Mouse (Mus musculus): ENCODE measurements at regions not wholly inside any gene's neighbourhood (a gene's known extent, or its start where the extent isn't known, plus 50 kb on each side); places are given as distances from the start of the nearest gene placed in this dataset.

GRCm38 (mm10) chr9:63067054-63067406 is 79.3 kb upstream of the Pias1 start:
- H3K4me1 ChIP-seq (replicated peaks; ENCODE audit: control insufficient read depth in 2 of 2, insufficient read depth in 2 of 2, low read length in 1 of 2): peaks cover 0 to 3% of the 10 kb centered on the region in 2 experiments; a peak in 1 of 4 replicates
- H3K4me3 ChIP-seq (ENCODE audit: insufficient read depth in 1 of 2, low read depth in 2 of 2, low read length in 2 of 2): no peak overlapping the region
- H3K9ac ChIP-seq (replicated peaks): no peak overlapping the region
- no peak for TF ChIP-seq CTCF (IDR thresholded peaks at IDR 0.05; ENCODE audit: low read depth)
- TF ChIP-seq EP300 (IDR thresholded peaks at IDR 0.05; ENCODE audit: low read depth): no peak
- WGBS (ENCODE audit: insufficient replicate concordance): 50% methylated on average over 2 of the region's 2 CpGs
- H3K4me2 ChIP-seq (ENCODE audit: low read depth): no peak overlapping the region
- no peaks in the 10 kb centered on the region for H3K36me3 ChIP-seq (replicated peaks; ENCODE audit: control insufficient read depth, insufficient read depth, low read depth)
- no peaks in the 10 kb centered on the region for H3K27me3 ChIP-seq (ENCODE audit: control insufficient read depth, insufficient read depth, low read length)
- DNase-seq (ENCODE audit: low read depth in 3 of 3, low spot score in 3 of 3) (no peak), ATAC-seq (ENCODE audit: insufficient read depth) (no peak)
- no peak overlapping the region for H3K27ac ChIP-seq
- no peaks in the 10 kb centered on the region for H3K9me3 ChIP-seq (ENCODE audit: control insufficient read depth, low read length)

- ATAC-seq (ENCODE audit: insufficient read depth): no peak
- no peak overlapping the region for H3K9ac ChIP-seq (replicated peaks)
- no peak overlapping the region for H3K4me3 ChIP-seq (ENCODE audit: insufficient read depth in 1 of 2, low read depth in 2 of 2, low read length in 2 of 2)
- H3K27ac ChIP-seq: no peak overlapping the region
- H3K9me3 ChIP-seq (ENCODE audit: control insufficient read depth, low read length): no peaks in the 10 kb centered on the region
- WGBS (ENCODE audit: insufficient replicate concordance): 64% methylated on average over 10 of the region's 10 CpGs
- H3K4me1 ChIP-seq (replicated peaks; ENCODE audit: control insufficient read depth in 2 of 2, insufficient read depth in 2 of 2, low read length in 1 of 2): peaks cover 0 to 3% of the 10 kb centered on the region in 2 experiments; a peak in 1 of 4 replicates
- H3K4me2 ChIP-seq (ENCODE audit: low read depth): no peak overlapping the region
- H3K27me3 ChIP-seq (ENCODE audit: control insufficient read depth, insufficient read depth, low read length): no peaks in the 10 kb centered on the region
- no peak for DNase-seq (ENCODE audit: low read depth in 3 of 3, low spot score in 3 of 3)
- TF ChIP-seq EP300 (IDR thresholded peaks at IDR 0.05; ENCODE audit: low read depth): no peak
- no peak for TF ChIP-seq CTCF (IDR thresholded peaks at IDR 0.05; ENCODE audit: low read depth)
- H3K36me3 ChIP-seq (replicated peaks; ENCODE audit: control insufficient read depth, insufficient read depth, low read depth): no peaks in the 10 kb centered on the region
These were observed 78.8 kb upstream of the Pias1 start for GRCm38 (mm10) chr9:63066384-63067053.

- Histone ChIP-seq H3K4me1 (replicated peaks; ENCODE audit: control insufficient read depth in 2 of 2, insufficient read depth in 2 of 2, low read length in 1 of 2) (peaks cover 0 to 2% of the 10 kb centered on the region in 2 experiments; a peak in 1 of 4 replicates), H3K4me3 (ENCODE audit: insufficient read depth in 1 of 2, low read depth in 2 of 2, low read length in 2 of 2) (no peak overlapping the region), H3K9me3 (ENCODE audit: control insufficient read depth, low read length) (no peaks in the 10 kb centered on the region), H3K27ac (no peak overlapping the region), H3K27me3 (ENCODE audit: control insufficient read depth, insufficient read depth, low read length) (no peaks in the 10 kb centered on the region), H3K9ac (replicated peaks) (no peak overlapping the region), H3K36me3 (replicated peaks; ENCODE audit: control insufficient read depth, insufficient read depth, low read depth) (no peaks in the 10 kb centered on the region), H3K4me2 (ENCODE audit: low read depth) (no peak overlapping the region)
- ATAC-seq (ENCODE audit: insufficient read depth) (no peak), DNase-seq (ENCODE audit: low read depth in 3 of 3, low spot score in 3 of 3) (no peak)
- TF ChIP-seq EP300 (IDR thresholded peaks at IDR 0.05; ENCODE audit: low read depth) (no peak), CTCF (IDR thresholded peaks at IDR 0.05; ENCODE audit: low read depth) (no peak)
- WGBS (ENCODE audit: insufficient replicate concordance): 66% methylated on average over 2 of the region's 2 CpGs
These were observed 75.8 kb upstream of the Pias1 start for GRCm38 (mm10) chr9:63063525-63063924.

GRCm38 (mm10) chr9:63060740-63061139 is 73.0 kb upstream of the Pias1 start:
- DNase-seq (ENCODE audit: low read depth in 3 of 3, low spot score in 3 of 3) (no peak), ATAC-seq (ENCODE audit: insufficient read depth) (no peak)
- no peak overlapping the region for H3K4me2 ChIP-seq (ENCODE audit: low read depth)
- no peak overlapping the region for H3K4me3 ChIP-seq (ENCODE audit: insufficient read depth in 1 of 2, low read depth in 2 of 2, low read length in 2 of 2)
- H3K4me1 ChIP-seq (replicated peaks; ENCODE audit: control insufficient read depth in 2 of 2, insufficient read depth in 2 of 2, low read length in 1 of 2): peaks cover 0 to 2% of the 10 kb centered on the region in 2 experiments; a peak in 1 of 4 replicates
- H3K9me3 ChIP-seq (ENCODE audit: control insufficient read depth, low read length): no peaks in the 10 kb centered on the region
- no peak overlapping the region for H3K27ac ChIP-seq
- no peak overlapping the region for H3K9ac ChIP-seq (replicated peaks)
- H3K27me3 ChIP-seq (ENCODE audit: control insufficient read depth, insufficient read depth, low read length): no peaks in the 10 kb centered on the region
- WGBS (ENCODE audit: insufficient replicate concordance): 62% methylated on average over 5 of the region's 5 CpGs
- no peaks in the 10 kb centered on the region for H3K36me3 ChIP-seq (replicated peaks; ENCODE audit: control insufficient read depth, insufficient read depth, low read depth)
- TF ChIP-seq EP300 (IDR thresholded peaks at IDR 0.05; ENCODE audit: low read depth) (no peak), CTCF (IDR thresholded peaks at IDR 0.05; ENCODE audit: low read depth) (no peak)

- H3K27me3 ChIP-seq (ENCODE audit: control insufficient read depth, insufficient read depth, low read length): no peaks in the 10 kb centered on the region
- DNase-seq (ENCODE audit: low read depth in 3 of 3, low spot score in 3 of 3) (no peak), ATAC-seq (ENCODE audit: insufficient read depth) (no peak)
- H3K9me3 ChIP-seq (ENCODE audit: control insufficient read depth, low read length): no peaks in the 10 kb centered on the region
- H3K4me2 ChIP-seq (ENCODE audit: low read depth): no peak overlapping the region
- H3K36me3 ChIP-seq (replicated peaks; ENCODE audit: control insufficient read depth, insufficient read depth, low read depth): no peaks in the 10 kb centered on the region
- H3K4me1 ChIP-seq (replicated peaks; ENCODE audit: control insufficient read depth in 2 of 2, insufficient read depth in 2 of 2, low read length in 1 of 2): peaks cover 0 to 2% of the 10 kb centered on the region in 2 experiments; a peak in 1 of 4 replicates
- H3K9ac ChIP-seq (replicated peaks): no peak overlapping the region
- no peak for TF ChIP-seq EP300 (IDR thresholded peaks at IDR 0.05; ENCODE audit: low read depth)
- WGBS (ENCODE audit: insufficient replicate concordance): 14% methylated on average over 10 of the region's 10 CpGs
- H3K4me3 ChIP-seq (ENCODE audit: insufficient read depth in 1 of 2, low read depth in 2 of 2, low read length in 2 of 2): no peak overlapping the region
- no peak overlapping the region for H3K27ac ChIP-seq
These were observed 71.6 kb upstream of the Pias1 start for GRCm38 (mm10) chr9:63059234-63059842.
